Comparison of ENCODE assay signal across 8 mouse cellular contexts in the genomic region with DNA sequence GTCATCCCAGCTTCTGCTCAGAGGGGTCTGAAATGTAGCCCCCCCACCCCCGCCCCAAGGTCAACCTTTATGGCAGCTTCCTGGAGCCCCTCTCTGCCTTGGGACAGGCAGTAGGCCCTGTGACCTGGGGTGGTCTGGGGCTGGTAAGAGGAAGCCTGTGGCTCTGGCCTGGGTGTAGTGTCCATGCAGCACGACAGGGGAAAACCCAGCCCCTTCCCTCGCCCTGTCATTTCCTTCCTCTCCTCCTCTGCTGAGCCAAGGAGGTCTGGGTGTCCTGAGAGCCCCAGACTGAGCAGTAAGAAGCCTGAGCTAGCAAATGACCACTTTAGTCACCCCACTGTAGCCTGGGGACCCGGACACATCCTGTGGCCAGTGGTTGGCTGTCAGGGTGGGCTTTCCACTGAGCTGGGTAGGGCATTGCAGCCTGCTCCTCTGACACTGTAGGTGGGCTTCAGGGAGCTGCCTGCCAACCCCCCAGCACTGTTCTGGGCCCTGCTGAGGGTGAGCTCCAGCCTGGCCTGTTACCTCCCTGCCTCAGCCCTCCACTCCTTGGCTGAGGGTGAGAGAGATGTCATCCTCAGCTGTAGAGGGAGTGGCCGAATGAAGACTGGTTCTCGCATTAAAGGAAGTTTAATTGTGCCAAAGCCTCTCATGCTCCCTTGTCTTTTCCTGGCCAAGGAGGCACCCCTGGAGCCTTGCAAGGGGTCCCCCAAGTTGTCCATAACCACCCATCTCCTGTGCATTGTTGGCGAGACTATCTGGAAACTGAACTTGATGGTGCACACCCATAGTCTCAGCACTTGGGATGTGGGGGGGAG. TPM values are rescaled to one million over a fixed set of nuclear protein-coding genes. Genes with fewer than 3 reads are reported as not detected.
DNase-seq lines count a peak whose midpoint lies in the region; ATAC-seq and TF ChIP-seq lines count a peak whose summit lies in the region.

No protein-coding gene starts in this region.

- H3K36me3 ChIP-seq in heart, embryonic 11.5 days (ENCODE audit: control insufficient read depth, insufficient read depth, low read length): peaks cover 36% of the 10 kb centered on the region
- peaks cover 47% of the 10 kb centered on the region for H3K36me3 ChIP-seq in liver, embryonic 11.5 days (ENCODE audit: control insufficient read depth, insufficient read depth, low read length)
- peaks cover 27% of the 10 kb centered on the region for H3K36me3 ChIP-seq in stomach, embryonic 14.5 days (ENCODE audit: control insufficient read depth, insufficient read depth, low read length)
- H3K36me3 ChIP-seq in midbrain, embryonic 13.5 days: peaks cover 61% of the 10 kb centered on the region
- peaks cover 52% of the 10 kb centered on the region for H3K36me3 ChIP-seq in forebrain, postnatal 0 days (ENCODE audit: insufficient read depth)

- no peaks in the 10 kb centered on the region for H3K27me3 ChIP-seq in heart, embryonic 11.5 days (ENCODE audit: control insufficient read depth, insufficient read depth, low read length)
- H3K27me3 ChIP-seq in liver, embryonic 11.5 days (replicated peaks; ENCODE audit: control insufficient read depth, insufficient read depth, low read length): no peaks in the 10 kb centered on the region
- no peaks in the 10 kb centered on the region for H3K27me3 ChIP-seq in stomach, embryonic 14.5 days (ENCODE audit: control insufficient read depth, insufficient read depth, low read length)
- no peaks in the 10 kb centered on the region for H3K27me3 ChIP-seq in midbrain, embryonic 13.5 days
- no peaks in the 10 kb centered on the region for H3K27me3 ChIP-seq in forebrain, postnatal 0 days (ENCODE audit: insufficient read depth, low read length)

- H3K9ac ChIP-seq in heart, embryonic 11.5 days (ENCODE audit: low read depth, low read length): 0 out of 2 replicates have a peak overlapping the region, but pooled peaks have one; percentile 22
- H3K9ac ChIP-seq in liver, embryonic 11.5 days (ENCODE audit: low read depth, low read length): peak overlapping the region; percentile 51
- no peak overlapping the region for H3K9ac ChIP-seq in stomach, embryonic 14.5 days (replicated peaks; ENCODE audit: low read depth, low read length)
- H3K9ac ChIP-seq in midbrain, embryonic 13.5 days (replicated peaks): no peak overlapping the region
- H3K9ac ChIP-seq in forebrain, postnatal 0 days: no peak overlapping the region

- H3K4me1 ChIP-seq in heart, embryonic 11.5 days (ENCODE audit: control insufficient read depth, insufficient read depth, low read length): peaks cover 32% of the 10 kb centered on the region
- peaks cover 82% of the 10 kb centered on the region for H3K4me1 ChIP-seq in liver, embryonic 11.5 days (replicated peaks; ENCODE audit: control insufficient read depth, insufficient read depth, low read length)
- H3K4me1 ChIP-seq in stomach, embryonic 14.5 days (ENCODE audit: control insufficient read depth, insufficient read depth, low read length): no peaks in the 10 kb centered on the region
- 0 out of 2 replicates have a peak, but pooled peaks cover 3% of the 10 kb centered on the region for H3K4me1 ChIP-seq in midbrain, embryonic 13.5 days (replicated peaks)
- H3K4me1 ChIP-seq in forebrain, postnatal 0 days (ENCODE audit: insufficient read depth): no peaks in the 10 kb centered on the region

- 0 out of 2 replicates have a peak overlapping the region, but pooled peaks have one; percentile 22 for H3K4me2 ChIP-seq in heart, embryonic 11.5 days
- H3K4me2 ChIP-seq in liver, embryonic 11.5 days: peak overlapping the region; percentile 47
- no peak overlapping the region for H3K4me2 ChIP-seq in stomach, embryonic 14.5 days (replicated peaks; ENCODE audit: low read depth, low read length)
- no peak overlapping the region for H3K4me2 ChIP-seq in midbrain, embryonic 13.5 days (replicated peaks)
- no peak overlapping the region for H3K4me2 ChIP-seq in forebrain, postnatal 0 days (ENCODE audit: low read depth)

- no peaks in the 10 kb centered on the region for H3K9me3 ChIP-seq in heart, embryonic 11.5 days (replicated peaks; ENCODE audit: control insufficient read depth, low read length)
- H3K9me3 ChIP-seq in liver, embryonic 11.5 days (ENCODE audit: control insufficient read depth, low read length): no peaks in the 10 kb centered on the region
- no peaks in the 10 kb centered on the region for H3K9me3 ChIP-seq in stomach, embryonic 14.5 days (ENCODE audit: control insufficient read depth, low read depth, low read length)
- no peaks in the 10 kb centered on the region for H3K9me3 ChIP-seq in midbrain, embryonic 13.5 days
- H3K9me3 ChIP-seq in forebrain, postnatal 0 days (ENCODE audit: low read length): no peaks in the 10 kb centered on the region

- no peak for ATAC-seq in heart, embryonic 11.5 days (replicated peaks; ENCODE audit: insufficient number of reproducible peaks, low FRiP score, low TSS enrichment)
- ATAC-seq in liver, embryonic 11.5 days (replicated peaks; ENCODE audit: low FRiP score): no peak
- ATAC-seq in stomach, embryonic 14.5 days (ENCODE audit: insufficient number of reproducible peaks, insufficient read depth, low FRiP score, low read depth): no peak
- ATAC-seq in midbrain, embryonic 13.5 days: no peak
- ATAC-seq in forebrain, postnatal 0 days: no peak

- no peak overlapping the region for H3K4me3 ChIP-seq in heart, embryonic 11.5 days (ENCODE audit: low read depth, low read length)
- H3K4me3 ChIP-seq in liver, embryonic 11.5 days (ENCODE audit: low read depth, low read length): 0 out of 2 replicates have a peak overlapping the region, but pooled peaks have one; percentile 7
- H3K4me3 ChIP-seq in stomach, embryonic 14.5 days (ENCODE audit: low read depth, low read length): no peak overlapping the region
- no peak overlapping the region for H3K4me3 ChIP-seq in midbrain, embryonic 13.5 days (replicated peaks)
- no peak overlapping the region for H3K4me3 ChIP-seq in forebrain, postnatal 0 days (ENCODE audit: low read depth, low read length)

- WGBS in heart, embryonic 11.5 days (ENCODE audit: insufficient replicate concordance): 74% methylated on average over 7 of the region's 7 CpGs
- WGBS in liver, embryonic 11.5 days: 54% methylated on average over 7 of the region's 7 CpGs
- WGBS in stomach, embryonic 14.5 days: 78% methylated on average over 7 of the region's 7 CpGs
- WGBS in midbrain, embryonic 13.5 days: 87% methylated on average over 7 of the region's 7 CpGs
- 94% methylated on average over 7 of the region's 7 CpGs for WGBS in forebrain, postnatal 0 days

- peak overlapping the region; percentile 64 for H3K27ac ChIP-seq in heart, embryonic 11.5 days (ENCODE audit: low read depth, low read length)
- peak overlapping the region; percentile 91 for H3K27ac ChIP-seq in liver, embryonic 11.5 days (ENCODE audit: low read depth, low read length)
- peak overlapping the region; percentile 52; the same call in 1 of the 2 replicates for H3K27ac ChIP-seq in stomach, embryonic 14.5 days (ENCODE audit: low read length)
- H3K27ac ChIP-seq in midbrain, embryonic 13.5 days: no peak overlapping the region
- no peak overlapping the region for H3K27ac ChIP-seq in forebrain, postnatal 0 days (ENCODE audit: low read depth, low read length)

- DNase-seq in lung, adult 18-20 months: peak; percentile 60 to 68
- no peak for DNase-seq in lung, postnatal 14 days
- no peak for DNase-seq in liver, embryonic 11.5 days (ENCODE audit: low spot score)
- no peak for DNase-seq in forebrain, postnatal 0 days
- no peak for DNase-seq in right cerebral cortex, postnatal 4 days

- no peak for TF ChIP-seq CTCF in forebrain, postnatal 0 days (IDR thresholded peaks at IDR 0.05; ENCODE audit: low read depth)

RNA-seq across cellular contexts. Expression of a gene that starts 6.6 kb away (rescaled TPM):
- polyA plus RNA-seq in heart, embryonic 11.5 days (2014; fragmentation: Nextera tagmentation; extraction: Ambion mirVana): 0.44 and 0.74 TPM in 2 replicates
- polyA plus RNA-seq in liver, embryonic 11.5 days (2014; fragmentation: Nextera tagmentation; extraction: Ambion mirVana): 0.26 and 1.2 TPM in 2 replicates
- polyA plus RNA-seq in stomach, embryonic 14.5 days (2014; fragmentation: Nextera tagmentation; extraction: Ambion mirVana): 2.2 and 2.3 TPM in 2 replicates
- polyA plus RNA-seq in midbrain, embryonic 13.5 days (2015; fragmentation: Nextera tagmentation; extraction: Ambion mirVana): 0.39 and 0.46 TPM in 2 replicates
- 3.1 and 4.7 TPM in 2 replicates for total RNA-seq in forebrain, postnatal 0 days (2014; rRNA removed)
- polyA plus RNA-seq in forebrain, postnatal 0 days (2015; fragmentation: Nextera tagmentation; extraction: Ambion mirVana): 0.11 and 0.23 TPM in 2 replicates

RNA-seq across cellular contexts. Expression of a gene that starts 23.1 kb away (rescaled TPM):
- 70.0 and 82.8 TPM in 2 replicates for polyA plus RNA-seq in heart, embryonic 11.5 days (2014; fragmentation: Nextera tagmentation; extraction: Ambion mirVana)
- polyA plus RNA-seq in liver, embryonic 11.5 days (2014; fragmentation: Nextera tagmentation; extraction: Ambion mirVana): 96.5 and 105 TPM in 2 replicates
- polyA plus RNA-seq in stomach, embryonic 14.5 days (2014; fragmentation: Nextera tagmentation; extraction: Ambion mirVana): 44.9 and 46.2 TPM in 2 replicates
- 89.7 and 93.8 TPM in 2 replicates for polyA plus RNA-seq in midbrain, embryonic 13.5 days (2015; fragmentation: Nextera tagmentation; extraction: Ambion mirVana)
- 91.9 and 120 TPM in 2 replicates for total RNA-seq in forebrain, postnatal 0 days (2014; rRNA removed)
- 69.9 and 75.4 TPM in 2 replicates for polyA plus RNA-seq in forebrain, postnatal 0 days (2015; fragmentation: Nextera tagmentation; extraction: Ambion mirVana)

RNA-seq across cellular contexts. Expression of a gene that starts 35.1 kb away (rescaled TPM):
- 31.8 and 35.1 TPM in 2 replicates for polyA plus RNA-seq in heart, embryonic 11.5 days (2014; fragmentation: Nextera tagmentation; extraction: Ambion mirVana)
- polyA plus RNA-seq in liver, embryonic 11.5 days (2014; fragmentation: Nextera tagmentation; extraction: Ambion mirVana): 53.8 and 59.7 TPM in 2 replicates
- polyA plus RNA-seq in stomach, embryonic 14.5 days (2014; fragmentation: Nextera tagmentation; extraction: Ambion mirVana): 40.0 and 41.3 TPM in 2 replicates
- polyA plus RNA-seq in midbrain, embryonic 13.5 days (2015; fragmentation: Nextera tagmentation; extraction: Ambion mirVana): 74.4 and 81.1 TPM in 2 replicates
- 60.5 and 64.3 TPM in 2 replicates for total RNA-seq in forebrain, postnatal 0 days (2014; rRNA removed)
- 58.3 and 60.9 TPM in 2 replicates for polyA plus RNA-seq in forebrain, postnatal 0 days (2015; fragmentation: Nextera tagmentation; extraction: Ambion mirVana)

RNA-seq across cellular contexts. Expression of a gene that starts 41.3 kb away (rescaled TPM):
- polyA plus RNA-seq in heart, embryonic 11.5 days (2014; fragmentation: Nextera tagmentation; extraction: Ambion mirVana): 9.6 and 10.1 TPM in 2 replicates
- polyA plus RNA-seq in liver, embryonic 11.5 days (2014; fragmentation: Nextera tagmentation; extraction: Ambion mirVana): 12.9 and 14.2 TPM in 2 replicates
- 10.0 TPM in 2 replicates for polyA plus RNA-seq in stomach, embryonic 14.5 days (2014; fragmentation: Nextera tagmentation; extraction: Ambion mirVana)
- polyA plus RNA-seq in midbrain, embryonic 13.5 days (2015; fragmentation: Nextera tagmentation; extraction: Ambion mirVana): 13.6 and 17.1 TPM in 2 replicates
- total RNA-seq in forebrain, postnatal 0 days (2014; rRNA removed): 43.0 and 55.8 TPM in 2 replicates
- 6.7 and 9.7 TPM in 2 replicates for polyA plus RNA-seq in forebrain, postnatal 0 days (2015; fragmentation: Nextera tagmentation; extraction: Ambion mirVana)

RNA-seq across cellular contexts. Expression of a gene that starts 58.2 kb away (rescaled TPM):
- polyA plus RNA-seq in heart, embryonic 11.5 days (2014; fragmentation: Nextera tagmentation; extraction: Ambion mirVana): 6.1 and 8.4 TPM in 2 replicates
- polyA plus RNA-seq in liver, embryonic 11.5 days (2014; fragmentation: Nextera tagmentation; extraction: Ambion mirVana): 10.4 and 13.5 TPM in 2 replicates
- 9.2 and 10.4 TPM in 2 replicates for polyA plus RNA-seq in stomach, embryonic 14.5 days (2014; fragmentation: Nextera tagmentation; extraction: Ambion mirVana)
- 11.4 and 12.4 TPM in 2 replicates for polyA plus RNA-seq in midbrain, embryonic 13.5 days (2015; fragmentation: Nextera tagmentation; extraction: Ambion mirVana)
- 21.0 and 26.7 TPM in 2 replicates for total RNA-seq in forebrain, postnatal 0 days (2014; rRNA removed)
- 5.9 and 7.6 TPM in 2 replicates for polyA plus RNA-seq in forebrain, postnatal 0 days (2015; fragmentation: Nextera tagmentation; extraction: Ambion mirVana)

Comparison
In these comparisons a context has a peak if more than half of its experiments do, and no peak if none do; other contexts are left out.
1. DNase-seq: peak in lung, adult 18-20 months (2 of 2); none in lung, postnatal 14 days (single experiment), liver, embryonic 11.5 days (single experiment), forebrain, postnatal 0 days (single experiment) and right cerebral cortex, postnatal 4 days (single experiment).
2. H3K27ac ChIP-seq: peak in heart, embryonic 11.5 days (single experiment), liver, embryonic 11.5 days (single experiment) and stomach, embryonic 14.5 days (single experiment); none in midbrain, embryonic 13.5 days (single experiment) and forebrain, postnatal 0 days (single experiment).
3. H3K4me2 ChIP-seq: peak in heart, embryonic 11.5 days (single experiment) and liver, embryonic 11.5 days (single experiment); none in stomach, embryonic 14.5 days (single experiment), midbrain, embryonic 13.5 days (single experiment) and forebrain, postnatal 0 days (single experiment).
4. H3K9ac ChIP-seq: peak in heart, embryonic 11.5 days (single experiment) and liver, embryonic 11.5 days (single experiment); none in stomach, embryonic 14.5 days (single experiment), midbrain, embryonic 13.5 days (single experiment) and forebrain, postnatal 0 days (single experiment).